Mouse (Mus musculus): Measurements from ENCODE around the gene Eno2. TPM values are rescaled to one million over a fixed set of nuclear protein-coding genes. Genes with fewer than 3 reads are reported as not detected.

Eno2 gene
- polyA plus RNA-seq (2015; fragmentation: Nextera tagmentation; extraction: Ambion mirVana), result 4.3 and 5.1 TPM in 2 replicates

GRCm38 (mm10) chr6:124769101-124769765, at the start of gene Eno2:
Eno2 (minus strand) TSS chr6:124769673.
- Histone ChIP-seq H3K4me1 (replicated peaks; ENCODE audit: control insufficient read depth, insufficient read depth) (no peaks in the 10 kb centered on the region), H3K4me2 (replicated peaks; ENCODE audit: low read depth) (peak within 1 kb of the TSS; percentile 77), H3K27ac (replicated peaks) (no peak within 1 kb of the TSS), H3K9me3 (ENCODE audit: control insufficient read depth, low read length) (no peaks in the 10 kb centered on the region), H3K27me3 (ENCODE audit: control insufficient read depth, insufficient read depth, low read length) (no peaks in the 10 kb centered on the region), H3K9ac (ENCODE audit: low read length) (peak within 1 kb of the TSS; percentile 65), H3K36me3 (ENCODE audit: control insufficient read depth, insufficient read depth, low read length) (no peaks in the 10 kb centered on the region), H3K4me3 (ENCODE audit: low read depth, low read length) (peak within 1 kb of the TSS; percentile 63)
- peak; percentile 75 for DNase-seq (ENCODE audit: low spot score)
- TF ChIP-seq EP300 (optimal IDR thresholded peaks at IDR 0.05) (no peak), CTCF (IDR thresholded peaks at IDR 0.05; ENCODE audit: low read depth) (no peak)
- under 1% methylated on average over 54 of the region's 54 CpGs for WGBS
- ATAC-seq (ENCODE audit: low FRiP score, low TSS enrichment), result peak; percentile 81

DNA sequence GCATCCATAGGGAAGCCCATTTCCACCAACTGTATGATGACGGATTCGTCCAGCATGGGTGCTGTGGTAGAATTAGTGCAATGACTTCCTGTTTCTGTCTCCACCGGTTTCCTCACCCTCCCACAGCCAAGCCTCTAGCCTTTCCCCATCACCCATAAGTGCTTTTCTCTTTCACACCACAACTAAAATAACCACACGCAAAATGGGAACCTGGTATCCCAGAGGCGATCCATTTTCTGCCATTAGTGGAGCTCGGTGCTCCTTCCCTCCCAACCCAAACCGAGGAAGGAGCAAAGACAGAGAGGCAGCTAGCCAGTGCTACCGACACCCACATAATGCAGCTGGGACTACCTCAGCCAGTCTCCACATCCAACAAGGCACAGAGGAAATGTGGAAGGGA, 48.5 kb upstream of the Eno2 start:
- Histone ChIP-seq H3K27me3 (ENCODE audit: control insufficient read depth, insufficient read depth, low read length) (no peaks in the 10 kb centered on the region), H3K9me3 (ENCODE audit: control insufficient read depth, low read length) (no peaks in the 10 kb centered on the region), H3K36me3 (ENCODE audit: control insufficient read depth, insufficient read depth, low read length) (peaks cover 45% of the 10 kb centered on the region), H3K9ac (ENCODE audit: low read length) (no peak overlapping the region), H3K4me2 (replicated peaks; ENCODE audit: low read depth) (no peak overlapping the region), H3K4me3 (ENCODE audit: low read depth, low read length) (no peak overlapping the region), H3K4me1 (replicated peaks; ENCODE audit: control insufficient read depth, insufficient read depth) (peaks cover 4% of the 10 kb centered on the region), H3K27ac (replicated peaks) (no peak overlapping the region)
- DNase-seq (ENCODE audit: low spot score) (no peak), ATAC-seq (ENCODE audit: low FRiP score, low TSS enrichment) (no peak)
- 91% methylated on average over 8 of the region's 8 CpGs for WGBS
- TF ChIP-seq CTCF (IDR thresholded peaks at IDR 0.05; ENCODE audit: low read depth) (no peak), EP300 (optimal IDR thresholded peaks at IDR 0.05) (no peak)

GRCm38 (mm10) chr6:124817563-124817962, 48.1 kb upstream of the Eno2 start:
- H3K27me3 ChIP-seq (ENCODE audit: control insufficient read depth, insufficient read depth, low read length), result no peaks in the 10 kb centered on the region
- TF ChIP-seq CTCF (IDR thresholded peaks at IDR 0.05; ENCODE audit: low read depth), result no peak
- TF ChIP-seq EP300 (optimal IDR thresholded peaks at IDR 0.05), result no peak
- H3K4me1 ChIP-seq (replicated peaks; ENCODE audit: control insufficient read depth, insufficient read depth), result peaks cover 4% of the 10 kb centered on the region
- no peak for DNase-seq (ENCODE audit: low spot score)
- no peaks in the 10 kb centered on the region for H3K9me3 ChIP-seq (ENCODE audit: control insufficient read depth, low read length)
- WGBS, result 93% methylated on average over 8 of the region's 8 CpGs
- H3K9ac ChIP-seq (ENCODE audit: low read length), result no peak overlapping the region
- ATAC-seq (ENCODE audit: low FRiP score, low TSS enrichment), result no peak
- peaks cover 44% of the 10 kb centered on the region for H3K36me3 ChIP-seq (ENCODE audit: control insufficient read depth, insufficient read depth, low read length)
- no peak overlapping the region for H3K27ac ChIP-seq (replicated peaks)
- H3K4me2 ChIP-seq (replicated peaks; ENCODE audit: low read depth), result no peak overlapping the region
- H3K4me3 ChIP-seq (ENCODE audit: low read depth, low read length), result no peak overlapping the region

- DNase-seq (ENCODE audit: low spot score) (no peak), ATAC-seq (ENCODE audit: low FRiP score, low TSS enrichment) (no peak)
- no peak overlapping the region for H3K4me3 ChIP-seq (ENCODE audit: low read depth, low read length)
- peaks cover 42% of the 10 kb centered on the region for H3K36me3 ChIP-seq (ENCODE audit: control insufficient read depth, insufficient read depth, low read length)
- TF ChIP-seq CTCF (IDR thresholded peaks at IDR 0.05; ENCODE audit: low read depth) (no peak), EP300 (optimal IDR thresholded peaks at IDR 0.05) (no peak)
- no peak overlapping the region for H3K4me2 ChIP-seq (replicated peaks; ENCODE audit: low read depth)
- H3K4me1 ChIP-seq (replicated peaks; ENCODE audit: control insufficient read depth, insufficient read depth), result peaks cover 4% of the 10 kb centered on the region
- H3K9me3 ChIP-seq (ENCODE audit: control insufficient read depth, low read length), result no peaks in the 10 kb centered on the region
- H3K27me3 ChIP-seq (ENCODE audit: control insufficient read depth, insufficient read depth, low read length), result no peaks in the 10 kb centered on the region
- 94% methylated on average over 11 of the region's 11 CpGs for WGBS
- no peak overlapping the region for H3K27ac ChIP-seq (replicated peaks)
- no peak overlapping the region for H3K9ac ChIP-seq (ENCODE audit: low read length)
Measured at GRCm38 (mm10) chr6:124817125-124817524, 47.7 kb upstream of the Eno2 start.

GRCm38 (mm10) chr6:124816611-124817010, 47.1 kb upstream of the Eno2 start:
- Histone ChIP-seq H3K4me3 (ENCODE audit: low read depth, low read length) (no peak overlapping the region), H3K9me3 (ENCODE audit: control insufficient read depth, low read length) (no peaks in the 10 kb centered on the region), H3K9ac (ENCODE audit: low read length) (no peak overlapping the region), H3K4me2 (replicated peaks; ENCODE audit: low read depth) (no peak overlapping the region), H3K36me3 (ENCODE audit: control insufficient read depth, insufficient read depth, low read length) (peaks cover 42% of the 10 kb centered on the region), H3K4me1 (replicated peaks; ENCODE audit: control insufficient read depth, insufficient read depth) (peaks cover 4% of the 10 kb centered on the region), H3K27me3 (ENCODE audit: control insufficient read depth, insufficient read depth, low read length) (no peaks in the 10 kb centered on the region), H3K27ac (replicated peaks) (no peak overlapping the region)
- no peak for DNase-seq (ENCODE audit: low spot score)
- TF ChIP-seq CTCF (IDR thresholded peaks at IDR 0.05; ENCODE audit: low read depth) (no peak), EP300 (optimal IDR thresholded peaks at IDR 0.05) (no peak)
- WGBS, result 72% methylated on average over 4 of the region's 4 CpGs
- ATAC-seq (ENCODE audit: low FRiP score, low TSS enrichment), result no peak

Measured in stomach, postnatal 0 days (tissue).